Comparison of ENCODE assay signal across 8 mouse cellular contexts in genomic region chr4:45013537-45013936, GRCm38 (mm10). TPM values are rescaled to one million over a fixed set of nuclear protein-coding genes. Genes with fewer than 3 reads are reported as not detected.
DNase-seq lines count a peak whose midpoint lies in the region; ATAC-seq and TF ChIP-seq lines count a peak whose summit lies in the region.

No protein-coding gene starts in this region.

- peak overlapping the region; percentile 79 for H3K4me2 ChIP-seq in limb, embryonic 13.5 days (replicated peaks)
- H3K4me2 ChIP-seq in stomach, postnatal 0 days (replicated peaks; ENCODE audit: low read depth): peak overlapping the region; percentile 72

- no peaks in the 10 kb centered on the region for H3K27me3 ChIP-seq in spleen, adult 2 months (ENCODE audit: control insufficient read depth, insufficient read depth, low read length)
- H3K27me3 ChIP-seq in limb, embryonic 13.5 days: no peaks in the 10 kb centered on the region
- H3K27me3 ChIP-seq in stomach, postnatal 0 days (ENCODE audit: control insufficient read depth, insufficient read depth, low read length): no peaks in the 10 kb centered on the region

- H3K4me1 ChIP-seq in spleen, adult 2 months (ENCODE audit: control insufficient read depth, insufficient read depth, insufficient read length): no peaks in the 10 kb centered on the region; the same call in 1 of the 2 replicates
- H3K4me1 ChIP-seq in limb, embryonic 13.5 days: peaks cover 24% of the 10 kb centered on the region
- H3K4me1 ChIP-seq in stomach, postnatal 0 days (replicated peaks; ENCODE audit: control insufficient read depth, insufficient read depth): no peaks in the 10 kb centered on the region

- peak overlapping the region; percentile 88; the same call in 1 of the 2 replicates for H3K27ac ChIP-seq in spleen, adult 2 months (ENCODE audit: insufficient read depth, low read length)
- H3K27ac ChIP-seq in limb, embryonic 13.5 days: no peak overlapping the region
- no peak overlapping the region for H3K27ac ChIP-seq in stomach, postnatal 0 days (replicated peaks)

- H3K9me3 ChIP-seq in limb, embryonic 13.5 days: no peaks in the 10 kb centered on the region
- H3K9me3 ChIP-seq in stomach, postnatal 0 days (ENCODE audit: control insufficient read depth, low read length): no peaks in the 10 kb centered on the region

- TF ChIP-seq EP300 in stomach, postnatal 0 days (optimal IDR thresholded peaks at IDR 0.05): no peak

- TF ChIP-seq CTCF in spleen, adult 2 months (IDR thresholded peaks at IDR 0.05; ENCODE audit: extremely low read depth, insufficient read depth, insufficient read length, insufficient replicate concordance): no peak
- no peak for TF ChIP-seq CTCF in stomach, postnatal 0 days (IDR thresholded peaks at IDR 0.05; ENCODE audit: low read depth)

- no peak for ATAC-seq in limb, embryonic 13.5 days (ENCODE audit: low FRiP score, low read depth)
- ATAC-seq in stomach, postnatal 0 days (ENCODE audit: low FRiP score, low TSS enrichment): no peak

- H3K36me3 ChIP-seq in spleen, adult 2 months (ENCODE audit: control insufficient read depth, insufficient read depth, low read length): no peaks in the 10 kb centered on the region
- no peaks in the 10 kb centered on the region for H3K36me3 ChIP-seq in limb, embryonic 13.5 days
- no peaks in the 10 kb centered on the region for H3K36me3 ChIP-seq in stomach, postnatal 0 days (ENCODE audit: control insufficient read depth, insufficient read depth, low read length)

- H3K9ac ChIP-seq in limb, embryonic 13.5 days: peak overlapping the region; percentile 80
- peak overlapping the region; percentile 80 for H3K9ac ChIP-seq in stomach, postnatal 0 days (ENCODE audit: low read length)

- WGBS in spleen, adult 2 months: 7% methylated on average over 2 of the region's 2 CpGs
- WGBS in limb, embryonic 13.5 days: 0% methylated on average over 2 of the region's 2 CpGs
- 4% methylated on average over 2 of the region's 2 CpGs for WGBS in stomach, postnatal 0 days

- TF ChIP-seq POLR2A in spleen, adult 2 months (IDR thresholded peaks at IDR 0.05; ENCODE audit: low read depth, low read length): no peak

- DNase-seq in cerebellum, adult 9-10 months: peak; percentile 42
- no peak for DNase-seq in cerebellum, adult 8-10 months
- no peak for DNase-seq in spleen, adult 2 months (ENCODE audit: low read depth in 1 of 2, low spot score in 2 of 2)
- no peak for DNase-seq in spleen, postnatal 4 days (ENCODE audit: low spot score in 2 of 2)
- DNase-seq in stomach, postnatal 0 days (ENCODE audit: low spot score): no peak
- DNase-seq in spleen, postnatal 10 days (ENCODE audit: low spot score in 2 of 2): no peak
- DNase-seq in adrenal gland, postnatal 14 days: no peak

- peak overlapping the region; percentile 72; the same call in 1 of the 2 replicates for H3K4me3 ChIP-seq in spleen, adult 2 months (ENCODE audit: extremely low read depth, insufficient read depth, insufficient read length)
- peak overlapping the region; percentile 84 for H3K4me3 ChIP-seq in limb, embryonic 13.5 days
- H3K4me3 ChIP-seq in stomach, postnatal 0 days (ENCODE audit: low read depth, low read length): peak overlapping the region; percentile 63

RNA-seq across cellular contexts. Expression of gene Zbtb5, which starts 1.3 kb away (rescaled TPM):
- polyA plus RNA-seq in spleen, adult 2 months (2012; rRNA removed): 12.7 and 16.3 TPM in 2 replicates
- polyA plus RNA-seq in limb, embryonic 13.5 days (2015; fragmentation: Nextera tagmentation; extraction: Ambion mirVana): 30.2 and 30.6 TPM in 2 replicates
- polyA plus RNA-seq in stomach, postnatal 0 days (2015; fragmentation: Nextera tagmentation; extraction: Ambion mirVana): 9.0 and 9.7 TPM in 2 replicates
- total RNA-seq in adrenal gland, postnatal 14 days (2021): 12.0 and 13.6 TPM in 2 replicates

RNA-seq across cellular contexts. Expression of gene Polr1e, which starts 4.8 kb away (rescaled TPM):
- polyA plus RNA-seq in spleen, adult 2 months (2012; rRNA removed): 7.2 and 9.2 TPM in 2 replicates
- 43.9 and 44.6 TPM in 2 replicates for polyA plus RNA-seq in limb, embryonic 13.5 days (2015; fragmentation: Nextera tagmentation; extraction: Ambion mirVana)
- polyA plus RNA-seq in stomach, postnatal 0 days (2015; fragmentation: Nextera tagmentation; extraction: Ambion mirVana): 18.3 and 19.9 TPM in 2 replicates
- total RNA-seq in adrenal gland, postnatal 14 days (2021): 15.0 and 18.2 TPM in 2 replicates

RNA-seq across cellular contexts. Expression of gene Grhpr, which starts 32.3 kb away (rescaled TPM):
- polyA plus RNA-seq in spleen, adult 2 months (2012; rRNA removed): 27.7 and 30.3 TPM in 2 replicates
- 58.2 TPM in 2 replicates for polyA plus RNA-seq in limb, embryonic 13.5 days (2015; fragmentation: Nextera tagmentation; extraction: Ambion mirVana)
- polyA plus RNA-seq in stomach, postnatal 0 days (2015; fragmentation: Nextera tagmentation; extraction: Ambion mirVana): 55.9 and 57.3 TPM in 2 replicates
- 153 and 188 TPM in 2 replicates for total RNA-seq in adrenal gland, postnatal 14 days (2021)
